8 mouse cellular contexts compared by ENCODE assay signal in the genomic region with DNA sequence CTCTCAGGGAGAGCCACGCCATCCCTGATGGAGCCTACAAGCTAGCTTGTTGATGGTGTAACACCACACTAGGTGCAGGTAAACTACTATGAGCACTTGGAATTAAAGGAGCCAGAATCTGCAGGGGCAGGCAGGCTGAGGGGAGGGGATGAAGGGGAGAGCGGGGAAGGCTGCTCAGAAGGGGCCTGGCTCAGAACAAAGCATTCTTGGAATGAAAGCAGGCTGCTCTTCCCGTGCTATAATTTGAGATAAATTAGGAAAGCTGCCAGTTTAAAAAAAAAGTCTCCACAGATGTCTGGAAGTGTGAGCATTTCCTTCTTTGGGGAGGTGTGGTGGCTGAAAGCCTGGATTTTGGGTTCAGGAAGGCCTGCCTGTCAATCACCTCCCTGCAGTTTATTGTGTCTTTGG. TPM values are rescaled to one million over a fixed set of nuclear protein-coding genes. Genes with fewer than 3 reads are reported as not detected.
A peak's percentile ranks its signal among the peaks of the same experiment; 100 is the strongest.
DNase-seq lines count a peak whose midpoint lies in the region; ATAC-seq and TF ChIP-seq lines count a peak whose summit lies in the region.

No protein-coding gene starts in this region.

- ATAC-seq in liver, embryonic 13.5 days (ENCODE audit: low read depth) = no peak
- ATAC-seq in liver, postnatal 0 days = no peak
- peak; percentile 91 for ATAC-seq in forebrain, embryonic 14.5 days
- no peak for ATAC-seq in midbrain, postnatal 0 days (ENCODE audit: low FRiP score)

- H3K4me3 ChIP-seq in liver, embryonic 13.5 days (replicated peaks) = no peak overlapping the region
- H3K4me3 ChIP-seq in liver, postnatal 0 days (ENCODE audit: low read depth, low read length) = no peak overlapping the region
- H3K4me3 ChIP-seq in forebrain, embryonic 14.5 days (ENCODE audit: low read depth, low read length) = no peak overlapping the region
- no peak overlapping the region for H3K4me3 ChIP-seq in midbrain, postnatal 0 days (ENCODE audit: low read depth, low read length)

- TF ChIP-seq CTCF in liver, postnatal 0 days (IDR thresholded peaks at IDR 0.05; ENCODE audit: low read depth) = no peak
- no peak for TF ChIP-seq CTCF in midbrain, postnatal 0 days (IDR thresholded peaks at IDR 0.05)

- peaks cover 63% of the 10 kb centered on the region for H3K4me1 ChIP-seq in liver, embryonic 13.5 days (replicated peaks)
- peaks cover 23% of the 10 kb centered on the region for H3K4me1 ChIP-seq in liver, postnatal 0 days (ENCODE audit: insufficient read depth)
- peaks cover 15% of the 10 kb centered on the region for H3K4me1 ChIP-seq in forebrain, embryonic 14.5 days (ENCODE audit: control insufficient read depth, insufficient read depth, low read length)
- H3K4me1 ChIP-seq in midbrain, postnatal 0 days (ENCODE audit: insufficient read depth, low read length) = no peaks in the 10 kb centered on the region

- TF ChIP-seq EP300 in liver, postnatal 0 days (IDR thresholded peaks at IDR 0.05; ENCODE audit: low read depth) = no peak

- peak; percentile 14 to 17 for DNase-seq in frontal cortex, postnatal 10 days (ENCODE audit: low spot score in 2 of 2)
- no peak for DNase-seq in frontal cortex, postnatal 14 days (ENCODE audit: low spot score in 2 of 2)
- DNase-seq in liver, embryonic 13.5 days = no peak
- DNase-seq in liver, postnatal 0 days = no peak
- peak; percentile 96 for DNase-seq in forebrain, embryonic 14.5 days (ENCODE audit: low spot score)
- peak; percentile 9 for DNase-seq in midbrain, postnatal 0 days (ENCODE audit: low spot score)
- DNase-seq in urinary bladder, adult 2 months (ENCODE audit: low spot score) = no peak
- no peak for DNase-seq in adrenal gland, adult (ENCODE audit: inconsistent age in 2 of 2, low spot score in 1 of 2)

- no peak overlapping the region for H3K4me2 ChIP-seq in liver, embryonic 13.5 days
- no peak overlapping the region for H3K4me2 ChIP-seq in liver, postnatal 0 days (ENCODE audit: low read depth, low read length)
- H3K4me2 ChIP-seq in forebrain, embryonic 14.5 days (ENCODE audit: low read length) = no peak overlapping the region; the same call in 1 of the 2 replicates
- no peak overlapping the region for H3K4me2 ChIP-seq in midbrain, postnatal 0 days (ENCODE audit: low read depth, low read length, poor library complexity, severe bottlenecking)

- 0 out of 2 replicates have a peak overlapping the region, but pooled peaks have one; percentile 0 for H3K9ac ChIP-seq in liver, embryonic 13.5 days
- no peak overlapping the region for H3K9ac ChIP-seq in liver, postnatal 0 days (replicated peaks)
- H3K9ac ChIP-seq in forebrain, embryonic 14.5 days (ENCODE audit: low read length) = peak overlapping the region; percentile 51
- H3K9ac ChIP-seq in midbrain, postnatal 0 days (replicated peaks; ENCODE audit: low read length, poor library complexity, severe bottlenecking) = no peak overlapping the region

- H3K27me3 ChIP-seq in liver, embryonic 13.5 days = no peaks in the 10 kb centered on the region
- no peaks in the 10 kb centered on the region for H3K27me3 ChIP-seq in liver, postnatal 0 days (ENCODE audit: insufficient read depth, low read length)
- no peaks in the 10 kb centered on the region for H3K27me3 ChIP-seq in forebrain, embryonic 14.5 days (replicated peaks; ENCODE audit: control insufficient read depth, insufficient read depth, low read length)
- no peaks in the 10 kb centered on the region for H3K27me3 ChIP-seq in midbrain, postnatal 0 days (ENCODE audit: insufficient read depth, low read length)

- H3K9me3 ChIP-seq in liver, embryonic 13.5 days (replicated peaks) = no peaks in the 10 kb centered on the region
- H3K9me3 ChIP-seq in liver, postnatal 0 days (ENCODE audit: low read length) = no peaks in the 10 kb centered on the region
- no peaks in the 10 kb centered on the region for H3K9me3 ChIP-seq in forebrain, embryonic 14.5 days (replicated peaks; ENCODE audit: control insufficient read depth, low read length)
- H3K9me3 ChIP-seq in midbrain, postnatal 0 days (ENCODE audit: low read length) = no peaks in the 10 kb centered on the region

- peak overlapping the region; percentile 89; the same call in 1 of the 2 replicates for H3K27ac ChIP-seq in liver, embryonic 13.5 days
- H3K27ac ChIP-seq in liver, postnatal 0 days (ENCODE audit: low read depth) = no peak overlapping the region
- peak overlapping the region; percentile 72 for H3K27ac ChIP-seq in forebrain, embryonic 14.5 days (ENCODE audit: low read depth, low read length)
- no peak overlapping the region for H3K27ac ChIP-seq in midbrain, postnatal 0 days (ENCODE audit: low read depth, low read length)

- 68% methylated on average over 3 of the region's 3 CpGs for WGBS in liver, embryonic 13.5 days (ENCODE audit: insufficient replicate concordance)
- WGBS in liver, postnatal 0 days (ENCODE audit: insufficient replicate concordance) = 75% methylated on average over 3 of the region's 3 CpGs
- 11% methylated on average over 3 of the region's 3 CpGs for WGBS in forebrain, embryonic 14.5 days
- 38% methylated on average over 3 of the region's 3 CpGs for WGBS in midbrain, postnatal 0 days

- no peaks in the 10 kb centered on the region for H3K36me3 ChIP-seq in liver, embryonic 13.5 days
- no peaks in the 10 kb centered on the region for H3K36me3 ChIP-seq in liver, postnatal 0 days (replicated peaks; ENCODE audit: insufficient read depth, low read length)
- no peaks in the 10 kb centered on the region for H3K36me3 ChIP-seq in forebrain, embryonic 14.5 days (ENCODE audit: control insufficient read depth, insufficient read depth, low read length)
- H3K36me3 ChIP-seq in midbrain, postnatal 0 days (ENCODE audit: insufficient read depth, low read length) = no peaks in the 10 kb centered on the region

RNA-seq across cellular contexts. Expression of a gene that starts 14.8 kb away (rescaled TPM):
- polyA plus RNA-seq in liver, embryonic 13.5 days (2015; fragmentation: Nextera tagmentation; extraction: Ambion mirVana) = 18.4 and 24.6 TPM in 2 replicates
- 15.7 and 19.8 TPM in 2 replicates for polyA plus RNA-seq in liver, postnatal 0 days (2015; fragmentation: Nextera tagmentation; extraction: Ambion mirVana)
- polyA plus RNA-seq in forebrain, embryonic 14.5 days (2014; fragmentation: Nextera tagmentation; extraction: Ambion mirVana) = 106 and 110 TPM in 2 replicates
- 89.7 and 119 TPM in 2 replicates for total RNA-seq in midbrain, postnatal 0 days (2014; rRNA removed)
- 64.9 and 72.2 TPM in 2 replicates for polyA plus RNA-seq in midbrain, postnatal 0 days (2015; fragmentation: Nextera tagmentation; extraction: Ambion mirVana)
- polyA plus RNA-seq in urinary bladder, adult 2 months (2012; rRNA removed) = 31.7 and 32.3 TPM in 2 replicates

Comparison
In these comparisons a context has a peak if more than half of its experiments do, and no peak if none do; other contexts are left out.
1. DNase-seq: peak in frontal cortex, postnatal 10 days (2 of 2), forebrain, embryonic 14.5 days (single experiment) and midbrain, postnatal 0 days (single experiment); none in frontal cortex, postnatal 14 days (0 of 2), liver, embryonic 13.5 days (single experiment), liver, postnatal 0 days (single experiment), urinary bladder, adult 2 months (single experiment) and adrenal gland, adult (0 of 2).
2. H3K27ac ChIP-seq: peak in liver, embryonic 13.5 days (single experiment) and forebrain, embryonic 14.5 days (single experiment); none in liver, postnatal 0 days (single experiment) and midbrain, postnatal 0 days (single experiment).
3. H3K9ac ChIP-seq: peak in liver, embryonic 13.5 days (single experiment) and forebrain, embryonic 14.5 days (single experiment); none in liver, postnatal 0 days (single experiment) and midbrain, postnatal 0 days (single experiment).